Mouse (Mus musculus): ENCODE data around the gene Alk. TPM values are rescaled to one million over a fixed set of nuclear protein-coding genes. Genes with fewer than 3 reads are reported as not detected.
A peak's percentile ranks its signal among the peaks of the same experiment; 100 is the strongest.

The Alk gene
- polyA plus RNA-seq, 1 experiment from 2014 or later = 0.51 TPM

DNA sequence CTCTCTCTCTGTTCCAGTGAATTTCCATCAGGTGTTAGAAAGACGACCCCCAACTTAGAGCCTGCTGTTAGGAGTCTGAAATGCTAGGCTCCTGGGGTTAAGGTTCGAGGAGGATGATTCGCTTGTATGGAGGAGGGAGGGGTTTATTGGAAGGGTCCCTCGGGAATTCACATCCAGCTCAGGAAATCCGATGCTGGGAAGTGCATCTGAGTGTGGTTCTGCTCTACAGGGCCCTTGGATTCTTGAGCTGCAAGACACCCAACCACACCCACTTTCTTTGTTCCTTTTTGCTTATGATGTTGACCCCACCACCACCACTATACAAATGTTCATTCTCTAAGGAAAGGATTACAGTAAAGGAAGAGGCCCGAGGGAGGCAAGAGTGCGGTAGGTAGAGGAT lies 81.4 kb downstream of the Alk start:
- no peaks in the 10 kb centered on the region for H3K36me3 ChIP-seq (ENCODE audit: control insufficient read depth, insufficient read depth, low read length)
- 52% methylated on average over 7 of the region's 7 CpGs for WGBS
- no peaks in the 10 kb centered on the region for H3K27me3 ChIP-seq (ENCODE audit: control insufficient read depth, insufficient read depth, low read length)
- H3K9me3 ChIP-seq (ENCODE audit: control insufficient read depth, low read length) = no peaks in the 10 kb centered on the region
- no peaks in the 10 kb centered on the region for H3K4me1 ChIP-seq (replicated peaks; ENCODE audit: control insufficient read depth, insufficient read depth, low read length)
- no peak overlapping the region for H3K27ac ChIP-seq (ENCODE audit: low read depth, low read length)
- H3K4me2 ChIP-seq (replicated peaks; ENCODE audit: low read depth, low read length) = no peak overlapping the region
- no peak overlapping the region for H3K9ac ChIP-seq (ENCODE audit: low read depth, low read length)
- no peak for DNase-seq (ENCODE audit: low spot score)
- H3K4me3 ChIP-seq (ENCODE audit: low read depth, low read length) = no peak overlapping the region
- ATAC-seq (ENCODE audit: low FRiP score) = no peak

DNA sequence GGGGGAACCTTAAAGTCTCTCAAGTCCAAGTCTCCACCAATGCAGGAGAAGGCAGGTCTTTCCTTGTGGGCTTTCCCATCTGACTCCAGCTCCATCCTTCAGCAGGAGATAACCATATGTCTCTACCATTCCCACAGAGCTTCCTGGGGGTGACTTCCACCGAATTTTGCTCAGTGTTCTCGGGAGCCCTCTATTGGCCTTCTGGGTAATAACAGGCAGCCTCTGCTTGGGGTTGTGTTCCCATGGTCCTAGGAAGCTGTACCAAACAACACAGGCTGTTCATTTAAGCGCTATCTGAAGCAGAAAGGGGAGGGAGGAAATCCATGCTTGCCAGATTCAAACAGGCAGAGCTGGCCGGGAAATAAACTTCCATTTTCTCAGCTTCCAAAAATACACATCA lies 82.0 kb downstream of the Alk start:
- no peak overlapping the region for H3K27ac ChIP-seq (ENCODE audit: low read depth, low read length)
- no peaks in the 10 kb centered on the region for H3K4me1 ChIP-seq (replicated peaks; ENCODE audit: control insufficient read depth, insufficient read depth, low read length)
- peak; percentile 67 for DNase-seq (ENCODE audit: low spot score)
- H3K9ac ChIP-seq (ENCODE audit: low read depth, low read length) = no peak overlapping the region
- H3K4me3 ChIP-seq (ENCODE audit: low read depth, low read length) = no peak overlapping the region
- 22% methylated on average over 4 of the region's 4 CpGs for WGBS
- H3K9me3 ChIP-seq (ENCODE audit: control insufficient read depth, low read length) = no peaks in the 10 kb centered on the region
- no peak overlapping the region for H3K4me2 ChIP-seq (replicated peaks; ENCODE audit: low read depth, low read length)
- ATAC-seq (ENCODE audit: low FRiP score) = no peak
- H3K27me3 ChIP-seq (ENCODE audit: control insufficient read depth, insufficient read depth, low read length) = no peaks in the 10 kb centered on the region
- H3K36me3 ChIP-seq (ENCODE audit: control insufficient read depth, insufficient read depth, low read length) = no peaks in the 10 kb centered on the region

- H3K27ac ChIP-seq (ENCODE audit: low read depth, low read length) = no peak overlapping the region
- H3K4me3 ChIP-seq (ENCODE audit: low read depth, low read length) = no peak overlapping the region
- 92% methylated on average over 5 of the region's 5 CpGs for WGBS
- H3K36me3 ChIP-seq (ENCODE audit: control insufficient read depth, insufficient read depth, low read length) = no peaks in the 10 kb centered on the region
- ATAC-seq (ENCODE audit: low FRiP score) = no peak
- DNase-seq (ENCODE audit: low spot score) = no peak
- no peaks in the 10 kb centered on the region for H3K9me3 ChIP-seq (ENCODE audit: control insufficient read depth, low read length)
- no peak overlapping the region for H3K9ac ChIP-seq (ENCODE audit: low read depth, low read length)
- no peaks in the 10 kb centered on the region for H3K4me1 ChIP-seq (replicated peaks; ENCODE audit: control insufficient read depth, insufficient read depth, low read length)
- no peak overlapping the region for H3K4me2 ChIP-seq (replicated peaks; ENCODE audit: low read depth, low read length)
- H3K27me3 ChIP-seq (ENCODE audit: control insufficient read depth, insufficient read depth, low read length) = no peaks in the 10 kb centered on the region
Observed at GRCm38 (mm10) chr17:72521353-72521752, 83.1 kb downstream of the Alk start.

- Histone ChIP-seq H3K27me3 (ENCODE audit: control insufficient read depth, insufficient read depth, low read length) (no peaks in the 10 kb centered on the region), H3K4me3 (ENCODE audit: low read depth, low read length) (no peak overlapping the region), H3K36me3 (ENCODE audit: control insufficient read depth, insufficient read depth, low read length) (no peaks in the 10 kb centered on the region), H3K4me2 (replicated peaks; ENCODE audit: low read depth, low read length) (no peak overlapping the region), H3K4me1 (replicated peaks; ENCODE audit: control insufficient read depth, insufficient read depth, low read length) (no peaks in the 10 kb centered on the region), H3K27ac (ENCODE audit: low read depth, low read length) (no peak overlapping the region), H3K9ac (ENCODE audit: low read depth, low read length) (no peak overlapping the region), H3K9me3 (ENCODE audit: control insufficient read depth, low read length) (no peaks in the 10 kb centered on the region)
- DNase-seq (ENCODE audit: low spot score) (no peak), ATAC-seq (ENCODE audit: low FRiP score) (no peak)
- 85% methylated on average over 6 of the region's 6 CpGs for WGBS
Observed at GRCm38 (mm10) chr17:72510746-72511145, 93.7 kb downstream of the Alk start.

GRCm38 (mm10) chr17:72508678-72509394 lies 95.6 kb downstream of the Alk start:
- Histone ChIP-seq H3K4me3 (ENCODE audit: low read depth, low read length) (no peak overlapping the region), H3K36me3 (ENCODE audit: control insufficient read depth, insufficient read depth, low read length) (no peaks in the 10 kb centered on the region), H3K27ac (ENCODE audit: low read depth, low read length) (no peak overlapping the region), H3K27me3 (ENCODE audit: control insufficient read depth, insufficient read depth, low read length) (no peaks in the 10 kb centered on the region), H3K9me3 (ENCODE audit: control insufficient read depth, low read length) (no peaks in the 10 kb centered on the region), H3K4me2 (replicated peaks; ENCODE audit: low read depth, low read length) (no peak overlapping the region), H3K4me1 (replicated peaks; ENCODE audit: control insufficient read depth, insufficient read depth, low read length) (no peaks in the 10 kb centered on the region), H3K9ac (ENCODE audit: low read depth, low read length) (no peak overlapping the region)
- WGBS = 85% methylated on average over 7 of the region's 7 CpGs
- DNase-seq (ENCODE audit: low spot score) = no peak
- ATAC-seq (ENCODE audit: low FRiP score) = no peak

DNA sequence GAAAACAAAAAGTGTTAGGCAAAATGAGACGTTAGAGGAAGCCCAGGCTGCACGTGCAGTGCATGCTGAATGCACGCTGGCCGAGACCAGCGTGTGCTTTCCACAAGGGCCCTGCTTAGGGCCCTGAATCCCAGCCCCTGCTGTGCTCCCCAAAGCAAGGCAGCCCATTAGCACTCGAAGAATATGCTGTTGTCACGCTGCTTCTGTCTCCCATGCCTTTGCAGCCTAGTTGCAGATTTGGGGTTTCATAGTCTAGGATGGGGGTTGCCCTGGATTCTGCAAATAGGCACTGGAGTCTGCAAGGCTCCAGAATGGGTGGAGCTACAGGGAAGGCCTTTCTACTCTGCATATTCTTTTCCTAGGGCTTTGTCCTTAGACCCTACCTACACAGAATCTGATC lies 99.2 kb downstream of the Alk start:
- ATAC-seq (ENCODE audit: low FRiP score) (peak; percentile 90), DNase-seq (ENCODE audit: low spot score) (peak; percentile 49)
- Histone ChIP-seq H3K4me3 (ENCODE audit: low read depth, low read length) (no peak overlapping the region), H3K9ac (ENCODE audit: low read depth, low read length) (no peak overlapping the region), H3K27ac (ENCODE audit: low read depth, low read length) (no peak overlapping the region), H3K4me1 (replicated peaks; ENCODE audit: control insufficient read depth, insufficient read depth, low read length) (no peaks in the 10 kb centered on the region), H3K27me3 (ENCODE audit: control insufficient read depth, insufficient read depth, low read length) (no peaks in the 10 kb centered on the region), H3K4me2 (replicated peaks; ENCODE audit: low read depth, low read length) (no peak overlapping the region), H3K9me3 (ENCODE audit: control insufficient read depth, low read length) (no peaks in the 10 kb centered on the region), H3K36me3 (ENCODE audit: control insufficient read depth, insufficient read depth, low read length) (no peaks in the 10 kb centered on the region)
- 30% methylated on average over 7 of the region's 7 CpGs for WGBS

GRCm38 (mm10) chr17:72504581-72504980 lies 99.8 kb downstream of the Alk start:
- no peak overlapping the region for H3K9ac ChIP-seq (ENCODE audit: low read depth, low read length)
- no peak overlapping the region for H3K4me2 ChIP-seq (replicated peaks; ENCODE audit: low read depth, low read length)
- ATAC-seq (ENCODE audit: low FRiP score) (peak; percentile 74; the same call in 1 of the 2 replicates), DNase-seq (ENCODE audit: low spot score) (peak; percentile 30)
- no peak overlapping the region for H3K27ac ChIP-seq (ENCODE audit: low read depth, low read length)
- no peaks in the 10 kb centered on the region for H3K36me3 ChIP-seq (ENCODE audit: control insufficient read depth, insufficient read depth, low read length)
- H3K4me3 ChIP-seq (ENCODE audit: low read depth, low read length) = no peak overlapping the region
- WGBS = 38% methylated on average over 6 of the region's 6 CpGs
- no peaks in the 10 kb centered on the region for H3K4me1 ChIP-seq (replicated peaks; ENCODE audit: control insufficient read depth, insufficient read depth, low read length)
- H3K27me3 ChIP-seq (ENCODE audit: control insufficient read depth, insufficient read depth, low read length) = no peaks in the 10 kb centered on the region
- no peaks in the 10 kb centered on the region for H3K9me3 ChIP-seq (ENCODE audit: control insufficient read depth, low read length)

DNA sequence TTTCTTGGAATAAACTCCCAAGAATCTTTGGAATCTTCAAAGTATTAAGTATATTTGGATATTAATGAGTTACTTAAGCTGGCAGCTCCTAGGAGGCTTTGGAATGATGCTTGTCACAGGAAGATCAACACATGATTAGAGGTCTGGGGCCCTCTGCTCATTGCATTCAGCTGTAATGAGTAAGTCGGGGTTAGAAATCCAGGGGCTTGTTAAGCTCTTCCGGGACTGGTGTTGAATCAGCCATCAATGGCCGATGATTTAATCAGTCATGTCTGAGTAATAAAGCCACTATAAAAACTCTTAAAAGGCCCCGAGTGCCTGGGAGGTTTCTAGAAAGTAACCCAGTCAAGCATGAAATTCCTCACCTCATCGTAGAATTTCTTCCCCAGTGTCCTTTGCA lies 109.0 kb downstream of the Alk start:
- Histone ChIP-seq H3K27ac (ENCODE audit: low read depth, low read length) (no peak overlapping the region), H3K4me1 (replicated peaks; ENCODE audit: control insufficient read depth, insufficient read depth, low read length) (no peaks in the 10 kb centered on the region), H3K27me3 (ENCODE audit: control insufficient read depth, insufficient read depth, low read length) (no peaks in the 10 kb centered on the region), H3K4me3 (ENCODE audit: low read depth, low read length) (no peak overlapping the region), H3K9me3 (ENCODE audit: control insufficient read depth, low read length) (no peaks in the 10 kb centered on the region), H3K4me2 (replicated peaks; ENCODE audit: low read depth, low read length) (no peak overlapping the region), H3K9ac (ENCODE audit: low read depth, low read length) (no peak overlapping the region), H3K36me3 (ENCODE audit: control insufficient read depth, insufficient read depth, low read length) (no peaks in the 10 kb centered on the region)
- ATAC-seq (ENCODE audit: low FRiP score) (no peak), DNase-seq (ENCODE audit: low spot score) (no peak)
- WGBS = 75% methylated on average over 5 of the region's 5 CpGs

DNA sequence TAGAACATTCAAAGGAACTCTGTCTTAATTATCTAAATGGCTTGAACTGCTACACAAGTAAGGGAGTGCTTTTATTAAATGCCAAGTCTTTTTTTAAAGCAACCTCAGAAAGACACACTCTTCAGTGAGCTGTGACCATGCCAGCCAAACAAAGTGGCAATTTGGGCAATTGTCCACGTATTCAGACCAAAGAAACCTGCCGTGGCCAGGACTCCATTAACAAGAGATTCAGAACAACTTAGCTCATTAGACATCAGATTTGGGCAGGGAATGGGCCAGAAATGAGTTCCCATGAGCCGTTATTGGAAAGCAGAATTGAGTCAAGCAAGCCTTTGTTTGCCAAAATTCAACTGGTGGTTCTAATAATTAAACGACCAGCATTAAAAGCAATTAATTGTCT lies 118.8 kb downstream of the Alk start:
- ATAC-seq (ENCODE audit: low FRiP score) (no peak), DNase-seq (ENCODE audit: low spot score) (no peak)
- Histone ChIP-seq H3K36me3 (ENCODE audit: control insufficient read depth, insufficient read depth, low read length) (no peaks in the 10 kb centered on the region), H3K27ac (ENCODE audit: low read depth, low read length) (no peak overlapping the region), H3K4me1 (replicated peaks; ENCODE audit: control insufficient read depth, insufficient read depth, low read length) (no peaks in the 10 kb centered on the region), H3K9ac (ENCODE audit: low read depth, low read length) (no peak overlapping the region), H3K4me3 (ENCODE audit: low read depth, low read length) (no peak overlapping the region), H3K4me2 (replicated peaks; ENCODE audit: low read depth, low read length) (no peak overlapping the region), H3K27me3 (ENCODE audit: control insufficient read depth, insufficient read depth, low read length) (no peaks in the 10 kb centered on the region), H3K9me3 (ENCODE audit: control insufficient read depth, low read length) (no peaks in the 10 kb centered on the region)
- WGBS = 86% methylated on average over 4 of the region's 4 CpGs
